Mouse (Mus musculus) B cell, adult 2 months (primary cell): ENCODE data around the gene Ssmem1.
A peak's percentile ranks its signal among the peaks of the same experiment; 100 is the strongest.

Experiments used
- DNase-seq, 2 experiments: peaks; one replicate each; pipeline ENCODE4 v3.0.0; 2022

The Ssmem1 gene

GRCm38 (mm10) chr6:30526586-30527515 is 17.2 kb downstream of the Ssmem1 start:
- no peak for DNase-seq

GRCm38 (mm10) chr6:30528800-30529199 is 19.2 kb downstream of the Ssmem1 start:
- DNase-seq: no peak

- DNase-seq: peak; percentile 16 to 21
Observed at GRCm38 (mm10) chr6:30535340-30535739, 25.7 kb downstream of the Ssmem1 start.

GRCm38 (mm10) chr6:30538240-30538639 is 28.6 kb downstream of the Ssmem1 start:
- DNase-seq: no peak

- no peak for DNase-seq
Observed at GRCm38 (mm10) chr6:30538800-30539199, 29.2 kb downstream of the Ssmem1 start.

GRCm38 (mm10) chr6:30541009-30541799 is 31.6 kb downstream of the Ssmem1 start, which contains the start of gene Cpa2:
Gene Cpa2, plus strand, starts transcription at chr6:30541582.
- DNase-seq: no peak

- no peak for DNase-seq
Observed at GRCm38 (mm10) chr6:30542277-30542676, 32.6 kb downstream of the Ssmem1 start.

GRCm38 (mm10) chr6:30543077-30543476 is 33.4 kb downstream of the Ssmem1 start:
- DNase-seq: no peak

- DNase-seq: no peak
Observed at GRCm38 (mm10) chr6:30543851-30544250, 34.2 kb downstream of the Ssmem1 start.

- no peak for DNase-seq
Observed at GRCm38 (mm10) chr6:30545689-30546088, 36.0 kb downstream of the Ssmem1 start.

GRCm38 (mm10) chr6:30546571-30547273 is 37.1 kb downstream of the Ssmem1 start:
- peak; percentile 38 to 43 for DNase-seq

- DNase-seq: no peak
Observed at GRCm38 (mm10) chr6:30547274-30547645, 37.6 kb downstream of the Ssmem1 start.

GRCm38 (mm10) chr6:30547656-30548306 is 38.1 kb downstream of the Ssmem1 start:
- no peak for DNase-seq

- no peak for DNase-seq
Observed at GRCm38 (mm10) chr6:30549231-30549761, 39.6 kb downstream of the Ssmem1 start.

GRCm38 (mm10) chr6:30550496-30551192 is 41.0 kb downstream of the Ssmem1 start:
- no peak for DNase-seq

- DNase-seq: no peak
Observed at GRCm38 (mm10) chr6:30551193-30551515, 41.5 kb downstream of the Ssmem1 start.

GRCm38 (mm10) chr6:30551644-30552580 is 42.3 kb downstream of the Ssmem1 start:
- no peak for DNase-seq

GRCm38 (mm10) chr6:30552628-30553027 is 43.0 kb downstream of the Ssmem1 start:
- no peak for DNase-seq

GRCm38 (mm10) chr6:30553381-30554010 is 43.8 kb downstream of the Ssmem1 start:
- no peak for DNase-seq

- DNase-seq: no peak
Observed at GRCm38 (mm10) chr6:30554092-30554491, 44.4 kb downstream of the Ssmem1 start.
